Comparison of ENCODE assay signal across 17 mouse cellular contexts in genomic region chr19:42608082-42608481, GRCm38 (mm10). TPM values are rescaled to one million over a fixed set of nuclear protein-coding genes. Genes with fewer than 3 reads are reported as not detected.
A peak's percentile ranks its signal among the peaks of the same experiment; 100 is the strongest.
DNase-seq lines count a peak whose midpoint lies in the region; ATAC-seq and TF ChIP-seq lines count a peak whose summit lies in the region.
"Had no signal": no experiment of that assay in that cellular context is flagged by ENCODE, and none has a peak within 500 bp of the region (broad histone marks: within the 10 kb centered on the region; RNA-seq: fewer than 3 reads in every experiment).

No protein-coding gene starts in this region.

- no peak for TF ChIP-seq CTCF in bone marrow, adult 2 months (IDR thresholded peaks at IDR 0.05; ENCODE audit: control insufficient read depth, insufficient read depth, low read length)

- ATAC-seq in erythroid progenitor cell, adult 5-6 weeks (replicated peaks; ENCODE audit: low FRiP score, poor library complexity, severe bottlenecking): no peak
- ATAC-seq: forebrain, embryonic 14.5 days; forebrain, embryonic 16.5 days had no signal

- H3K4me3 ChIP-seq in bone marrow, adult 2 months (replicated peaks; ENCODE audit: control insufficient read depth, low read depth, low read length): no peak overlapping the region
- H3K4me3 ChIP-seq: embryonic facial prominence, embryonic 10.5 days; embryonic facial prominence, embryonic 12.5 days; forebrain, embryonic 10.5 days; forebrain, embryonic 12.5 days had no signal

- no peak for TF ChIP-seq POLR2A in bone marrow, adult 2 months (IDR thresholded peaks at IDR 0.05; ENCODE audit: borderline replicate concordance, control insufficient read depth, low read depth, low read length)

- 87% methylated on average over 5 of the region's 5 CpGs for WGBS in bone marrow, adult 2 months

- 0 out of 2 replicates have a peak overlapping the region, but pooled peaks have one; percentile 11 for H3K27ac ChIP-seq in bone marrow, adult 2 months (ENCODE audit: control insufficient read depth, insufficient read depth, low read depth, low read length, poor library complexity)
- H3K27ac ChIP-seq: embryonic facial prominence, embryonic 10.5 days; embryonic facial prominence, embryonic 12.5 days; forebrain, embryonic 10.5 days; forebrain, embryonic 12.5 days had no signal

- peak; percentile 57 for DNase-seq in adrenal gland, adult 2 months
- no peak for DNase-seq in adrenal gland, postnatal 25 days
- peak; percentile 79 for DNase-seq in heart, adult 11 months
- no peak for DNase-seq in heart, adult 8-10 months (ENCODE audit: low spot score)
- DNase-seq: cerebellum, adult 11-12 months; cerebellum, adult 2 months; cerebellum, adult 9-10 months; cerebellum, postnatal 10 days; cerebellum, postnatal 25 days had no signal

- H3K4me1 ChIP-seq in bone marrow, adult 2 months (ENCODE audit: control insufficient read depth, insufficient read depth, low read length): no peaks in the 10 kb centered on the region

RNA-seq across cellular contexts. Expression of gene Loxl4, which starts 4.5 kb away (rescaled TPM):
- total RNA-seq in adrenal gland, adult 2 months (2021): 1 to 10 TPM; 2.2 to 8.6 TPM
- polyA plus RNA-seq in adrenal gland, adult 2 months (2012; rRNA removed): 0.90 and 0.95 TPM in 2 replicates
- 2.1 and 2.2 TPM in 2 replicates for total RNA-seq in adrenal gland, postnatal 25 days (2021)
- 1 to 10 TPM in 1 of 4 experiments, under 1 TPM in 3; 0.60 to 1.1 (median 0.81) TPM for total RNA-seq in heart, adult 8-10 months (2022)
- not detected in 2 replicates for polyA plus RNA-seq in bone marrow, adult 2 months (2011; ENCODE audit: insufficient read depth, insufficient read length, low replicate concordance, missing spikeins)
- total RNA-seq in erythroid progenitor cell, adult 5-6 weeks (2015; ENCODE audit: low replicate concordance): not detected in 2 replicates
- total RNA-seq in erythroid progenitor cell, adult 5-6 weeks (2017; ENCODE audit: low replicate concordance): not detected in 2 replicates

Comparison
In these comparisons a context has a peak if more than half of its experiments do, and no peak if none do; other contexts are left out.
1. DNase-seq: peak in adrenal gland, adult 2 months (single experiment) and heart, adult 11 months (single experiment); none in adrenal gland, postnatal 25 days (single experiment) and heart, adult 8-10 months (single experiment).